In genomic region chr4:119057191-119057590, GRCm38 (mm10) we compare ENCODE assay signal across 22 mouse cellular contexts. TPM values are rescaled to one million over a fixed set of nuclear protein-coding genes. Genes with fewer than 3 reads are reported as not detected.
DNase-seq lines count a peak whose midpoint lies in the region; ATAC-seq and TF ChIP-seq lines count a peak whose summit lies in the region.
"Had no signal": no experiment of that assay in that cellular context is flagged by ENCODE, and none has a peak within 500 bp of the region (broad histone marks: within the 10 kb centered on the region; RNA-seq: fewer than 3 reads in every experiment).

No protein-coding gene starts in this region.

- no peak for TF ChIP-seq CTCF in Patski (IDR thresholded peaks at IDR 0.05)
- TF ChIP-seq CTCF in stomach, postnatal 0 days (IDR thresholded peaks at IDR 0.05; ENCODE audit: low read depth): no peak

- DNase-seq in heart, embryonic 10.5 days (ENCODE audit: low spot score): no peak
- DNase-seq in heart, postnatal 36 days: no peak
- DNase-seq in liver, embryonic 13.5 days: no peak
- DNase-seq in liver, embryonic 11.5 days (ENCODE audit: low spot score): no peak
- DNase-seq in Patski (ENCODE audit: low read depth, low spot score): no peak
- DNase-seq in stomach, postnatal 0 days (ENCODE audit: low spot score): no peak
- no peak for DNase-seq in layer of hippocampus, postnatal 14 days (ENCODE audit: low spot score in 2 of 2)
- DNase-seq: adrenal gland, adult 2 months; adrenal gland, postnatal 10 days; adrenal gland, postnatal 25 days; B cell, adult 2 months; cerebellum, adult 11 months; cerebellum, adult 8-10 months; cerebellum, postnatal 36 days; embryo, embryonic 11 days had no signal

- in situ Hi-C loops in Patski (cut with MboI; ENCODE audit: low pct_unique_long_range_greater_than_20kb): no loop called here

- POLR2A ChIA-PET in Patski (lab: Charles Lee): no interaction called here

- TF ChIP-seq EP300 in stomach, postnatal 0 days (optimal IDR thresholded peaks at IDR 0.05): no peak

- intact Hi-C loops in heart, postnatal 36 days (cut with DNase I): no loop called here

- no peak overlapping the region for H3K4me2 ChIP-seq in liver, embryonic 13.5 days
- H3K4me2 ChIP-seq in liver, embryonic 11.5 days: no peak overlapping the region
- H3K4me2 ChIP-seq in stomach, postnatal 0 days (replicated peaks; ENCODE audit: low read depth): no peak overlapping the region
- H3K4me2 ChIP-seq: embryonic facial prominence, embryonic 13.5 days; embryonic facial prominence, embryonic 15.5 days; forebrain, embryonic 13.5 days; forebrain, embryonic 15.5 days had no signal

- 83% methylated on average over 6 of the region's 6 CpGs for WGBS in heart, embryonic 10.5 days
- WGBS in liver, embryonic 13.5 days (ENCODE audit: insufficient replicate concordance): 84% methylated on average over 6 of the region's 6 CpGs
- 84% methylated on average over 6 of the region's 6 CpGs for WGBS in liver, embryonic 11.5 days
- 73% methylated on average over 6 of the region's 6 CpGs for WGBS in stomach, postnatal 0 days

- no peaks in the 10 kb centered on the region for H3K36me3 ChIP-seq in heart, embryonic 10.5 days
- H3K36me3 ChIP-seq in liver, embryonic 13.5 days: no peaks in the 10 kb centered on the region
- H3K36me3 ChIP-seq in liver, embryonic 11.5 days (ENCODE audit: control insufficient read depth, insufficient read depth, low read length): no peaks in the 10 kb centered on the region
- no peaks in the 10 kb centered on the region for H3K36me3 ChIP-seq in stomach, postnatal 0 days (ENCODE audit: control insufficient read depth, insufficient read depth, low read length)
- H3K36me3 ChIP-seq: embryonic facial prominence, embryonic 13.5 days; embryonic facial prominence, embryonic 15.5 days; forebrain, embryonic 15.5 days; G1E had no signal

- H3K27ac ChIP-seq in heart, embryonic 10.5 days: 0 out of 2 replicates have a peak overlapping the region, but pooled peaks have one; percentile 56
- peak overlapping the region; percentile 39; the same call in 1 of the 2 replicates for H3K27ac ChIP-seq in liver, embryonic 13.5 days
- no peak overlapping the region for H3K27ac ChIP-seq in liver, embryonic 11.5 days (ENCODE audit: low read depth, low read length)
- H3K27ac ChIP-seq in stomach, postnatal 0 days (replicated peaks): no peak overlapping the region
- H3K27ac ChIP-seq: embryonic facial prominence, embryonic 13.5 days; embryonic facial prominence, embryonic 15.5 days; forebrain, embryonic 13.5 days; forebrain, embryonic 15.5 days had no signal

- H3K4me3 ChIP-seq in heart, embryonic 10.5 days: no peak overlapping the region
- H3K4me3 ChIP-seq in liver, embryonic 13.5 days (replicated peaks): no peak overlapping the region
- no peak overlapping the region for H3K4me3 ChIP-seq in liver, embryonic 11.5 days (ENCODE audit: low read depth, low read length)
- H3K4me3 ChIP-seq in stomach, postnatal 0 days (ENCODE audit: low read depth, low read length): no peak overlapping the region
- H3K4me3 ChIP-seq: embryonic facial prominence, embryonic 13.5 days; embryonic facial prominence, embryonic 15.5 days; erythroblast, embryonic 14.5 days; forebrain, embryonic 13.5 days; forebrain, embryonic 15.5 days had no signal

- ATAC-seq in liver, embryonic 13.5 days (ENCODE audit: low read depth): no peak
- ATAC-seq in liver, embryonic 11.5 days (replicated peaks; ENCODE audit: low FRiP score): no peak
- ATAC-seq in Patski: peak; percentile 26
- ATAC-seq in stomach, postnatal 0 days (ENCODE audit: low FRiP score, low TSS enrichment): peak; percentile 63; the same call in 1 of the 2 replicates
- ATAC-seq: CD4-positive, CD25-positive, alpha-beta regulatory T cell, adult 4 months; forebrain, embryonic 13.5 days; forebrain, embryonic 15.5 days had no signal

- no peaks in the 10 kb centered on the region for H3K9me3 ChIP-seq in heart, embryonic 10.5 days
- no peaks in the 10 kb centered on the region for H3K9me3 ChIP-seq in liver, embryonic 13.5 days (replicated peaks)
- no peaks in the 10 kb centered on the region for H3K9me3 ChIP-seq in liver, embryonic 11.5 days (ENCODE audit: control insufficient read depth, low read length)
- no peaks in the 10 kb centered on the region for H3K9me3 ChIP-seq in stomach, postnatal 0 days (ENCODE audit: control insufficient read depth, low read length)
- H3K9me3 ChIP-seq: embryonic facial prominence, embryonic 13.5 days; embryonic facial prominence, embryonic 15.5 days; forebrain, embryonic 13.5 days; forebrain, embryonic 15.5 days; G1E had no signal

- H3K9ac ChIP-seq in liver, embryonic 13.5 days: no peak overlapping the region
- H3K9ac ChIP-seq in liver, embryonic 11.5 days (ENCODE audit: low read depth, low read length): no peak overlapping the region
- no peak overlapping the region for H3K9ac ChIP-seq in stomach, postnatal 0 days (ENCODE audit: low read length)
- H3K9ac ChIP-seq: embryonic facial prominence, embryonic 13.5 days; embryonic facial prominence, embryonic 15.5 days; forebrain, embryonic 13.5 days; forebrain, embryonic 15.5 days had no signal

- H3K27me3 ChIP-seq in heart, embryonic 10.5 days (ENCODE audit: insufficient read depth, poor library complexity, severe bottlenecking): no peaks in the 10 kb centered on the region
- peaks cover 32% of the 10 kb centered on the region for H3K27me3 ChIP-seq in liver, embryonic 13.5 days
- H3K27me3 ChIP-seq in liver, embryonic 11.5 days (replicated peaks; ENCODE audit: control insufficient read depth, insufficient read depth, low read length): no peaks in the 10 kb centered on the region
- H3K27me3 ChIP-seq in Patski: no peaks in the 10 kb centered on the region
- H3K27me3 ChIP-seq in stomach, postnatal 0 days (ENCODE audit: control insufficient read depth, insufficient read depth, low read length): no peaks in the 10 kb centered on the region
- H3K27me3 ChIP-seq: embryonic facial prominence, embryonic 13.5 days; embryonic facial prominence, embryonic 15.5 days; forebrain, embryonic 13.5 days; forebrain, embryonic 15.5 days had no signal

- CTCF ChIA-PET in Patski (lab: Charles Lee): no interaction called here

- peaks cover 42% of the 10 kb centered on the region for H3K4me1 ChIP-seq in heart, embryonic 10.5 days
- H3K4me1 ChIP-seq in liver, embryonic 13.5 days (replicated peaks): peaks cover 40% of the 10 kb centered on the region
- peaks cover 22% of the 10 kb centered on the region for H3K4me1 ChIP-seq in liver, embryonic 11.5 days (replicated peaks; ENCODE audit: control insufficient read depth, insufficient read depth, low read length)
- 0 out of 2 replicates have a peak, but pooled peaks cover 2% of the 10 kb centered on the region for H3K4me1 ChIP-seq in stomach, postnatal 0 days (replicated peaks; ENCODE audit: control insufficient read depth, insufficient read depth)
- H3K4me1 ChIP-seq: embryonic facial prominence, embryonic 13.5 days; embryonic facial prominence, embryonic 15.5 days; forebrain, embryonic 13.5 days; forebrain, embryonic 15.5 days had no signal

RNA-seq across cellular contexts. Expression of gene Slc2a1, which starts 51.3 kb away (rescaled TPM):
- polyA plus RNA-seq in heart, embryonic 10.5 days (2016; fragmentation: Nextera tagmentation; extraction: Ambion mirVana): 549 and 607 TPM in 2 replicates
- total RNA-seq in heart, postnatal 36 days (2021): 10 to 100 TPM in 1 of 2 experiments, 1 to 10 TPM in 1; 9.5 to 12.7 TPM
- polyA plus RNA-seq in liver, embryonic 13.5 days (2015; fragmentation: Nextera tagmentation; extraction: Ambion mirVana): 272 and 303 TPM in 2 replicates
- 150 and 153 TPM in 2 replicates for polyA plus RNA-seq in liver, embryonic 11.5 days (2014; fragmentation: Nextera tagmentation; extraction: Ambion mirVana)
- 59.8 TPM for polyA plus RNA-seq in Patski (2021)
- polyA plus RNA-seq in stomach, postnatal 0 days (2015; fragmentation: Nextera tagmentation; extraction: Ambion mirVana): 36.9 and 39.8 TPM in 2 replicates
- total RNA-seq in layer of hippocampus, postnatal 14 days (2021): 100 to 1,000 TPM in 1 of 2 experiments, 10 to 100 TPM in 1; 89.7 to 110 TPM

Comparison
In these comparisons a context has a peak if more than half of its experiments do, and no peak if none do; other contexts are left out.
1. H3K27ac ChIP-seq: peak in heart, embryonic 10.5 days (single experiment) and liver, embryonic 13.5 days (single experiment); none in liver, embryonic 11.5 days (single experiment) and stomach, postnatal 0 days (single experiment).
2. ATAC-seq: peak in Patski (single experiment) and stomach, postnatal 0 days (single experiment); none in liver, embryonic 13.5 days (single experiment) and liver, embryonic 11.5 days (single experiment).